Mouse (Mus musculus) ES-E14 (cell line): ENCODE data around the gene Grm1.

ENCODE experiments used
- CHD2 ChIP-seq: IDR thresholded peaks from 2 replicates; pipeline ENCODE4 v1.6.1; 2014; ENCODE audit warnings: mild to moderate bottlenecking, low read depth, low read length, inconsistent platforms
- HCFC1 ChIP-seq: IDR thresholded peaks from 2 replicates; pipeline ENCODE4 v1.6.1; 2012; ENCODE audit warnings: low read length, inconsistent platforms, borderline replicate concordance; ENCODE audit not compliant: insufficient read depth
- MAFK ChIP-seq: IDR thresholded peaks from 2 replicates; pipeline ENCODE4 v1.6.1; 2014; ENCODE audit warnings: mild to moderate bottlenecking, low read depth, low read length, inconsistent platforms; ENCODE audit not compliant: insufficient read depth
- ZC3H11A ChIP-seq: IDR thresholded peaks from 2 replicates; pipeline ENCODE4 v1.6.1; 2012; ENCODE audit warnings: low read depth, mild to moderate bottlenecking, inconsistent platforms, low read length, borderline replicate concordance
- ZNF384 ChIP-seq: IDR thresholded peaks from 2 replicates; pipeline ENCODE4 v1.6.1; 2012; ENCODE audit warnings: low read depth, low read length, inconsistent platforms

- no peak for TF ChIP-seq CHD2
- no peak for TF ChIP-seq HCFC1
- TF ChIP-seq ZNF384, result no peak
- no peak for TF ChIP-seq MAFK
- no peak for TF ChIP-seq ZC3H11A
These were observed 371.3 kb downstream of the Grm1 start for GRCm38 (mm10) chr10:10710837-10711236.
